Mouse (Mus musculus) forebrain, embryonic 16.5 days (tissue): ENCODE data around the gene Rbm46. TPM values are rescaled to one million over a fixed set of nuclear protein-coding genes. Genes with fewer than 3 reads are reported as not detected.

Source experiments
- ATAC-seq: fragments of 200-750 bp; cut with Nextera tagmentation; 2 replicates; pipeline ENCODE4 v1.8.0; 2017; ENCODE audit warnings: mild to moderate bottlenecking, moderate library complexity
- H3K27ac ChIP-seq: fragments of 300-500 bp; sonication (generic); 2 replicates; pipeline ENCODE4 v1.5.1; 2014; ENCODE audit warnings: low read length, control low read depth
- H3K27me3 ChIP-seq: fragments of 300-500 bp; sonication (generic); replicated peaks from 2 replicates; pipeline ENCODE4 v1.6.1; 2014; ENCODE audit warnings: low read length; ENCODE audit not compliant: control insufficient read depth, insufficient read depth
- H3K36me3 ChIP-seq: fragments of 300-500 bp; sonication (generic); 2 replicates; pipeline ENCODE4 v1.6.1; 2014; ENCODE audit not compliant: control insufficient read depth, insufficient read depth
- H3K4me1 ChIP-seq: fragments of 300-500 bp; sonication (generic); replicated peaks from 2 replicates; pipeline ENCODE4 v1.6.1; 2014; ENCODE audit warnings: low read length; ENCODE audit not compliant: control insufficient read depth, insufficient read depth
- H3K4me2 ChIP-seq: fragments of 300-500 bp; sonication (generic); 2 replicates; pipeline ENCODE4 v1.6.1; 2014; ENCODE audit warnings: mild to moderate bottlenecking, low read length, control low read depth
- H3K4me3 ChIP-seq: fragments of 300-500 bp; sonication (generic); replicated peaks from 2 replicates; pipeline ENCODE4 v1.5.1; 2014; ENCODE audit warnings: mild to moderate bottlenecking, low read length, control low read depth
- H3K9ac ChIP-seq: fragments of 300-500 bp; sonication (generic); replicated peaks from 2 replicates; pipeline ENCODE4 v1.6.1; 2014; ENCODE audit warnings: low read depth, low read length, control low read depth
- H3K9me3 ChIP-seq: fragments of 300-500 bp; sonication (generic); 2 replicates; pipeline ENCODE4 v1.6.1; 2016; ENCODE audit warnings: low read length; ENCODE audit not compliant: control insufficient read depth
- WGBS: fragments of 180-500 bp; shearing (Covaris S2); extraction: QIAGEN DNeasy Blood & Tissue Kit; methylation state at CpG from one replicate; pipeline ENCODE4 v1.1.7; 2014; 5-methylcytosine and 5-hydroxymethylcytosine counted together
- polyA plus RNA-seq: library from polyadenylated mRNA; unstranded; fragments of >200 nt; fragmentation: Nextera tagmentation; extraction: Ambion mirVana; gene quantifications from 2 replicates; pipeline ENCODE4 v1.2.1, GENCODE M21; 2015

The Rbm46 gene
- polyA plus RNA-seq, 1 experiment from 2014 or later: 1.3 TPM

GRCm38 (mm10) chr3:82875671-82876371 is 462 bp downstream of the Rbm46 start:
- H3K27me3 ChIP-seq: peaks cover 20% of the 10 kb centered on the region
- no peak overlapping the region for H3K27ac ChIP-seq
- H3K4me2 ChIP-seq: peak overlapping the region; percentile 69
- peak; percentile 43 for ATAC-seq
- H3K36me3 ChIP-seq: no peaks in the 10 kb centered on the region
- 0 out of 2 replicates have a peak, but pooled peaks cover 2% of the 10 kb centered on the region for H3K9me3 ChIP-seq
- H3K4me1 ChIP-seq: peaks cover 8% of the 10 kb centered on the region
- H3K9ac ChIP-seq: peak overlapping the region; percentile 29; the same call in 1 of the 2 replicates
- H3K4me3 ChIP-seq: peak overlapping the region; percentile 50
- 20% methylated on average over 64 of the region's 69 CpGs for WGBS

GRCm38 (mm10) chr3:82857414-82858077 is 18.7 kb downstream of the Rbm46 start:
- no peaks in the 10 kb centered on the region for H3K36me3 ChIP-seq
- H3K4me3 ChIP-seq: no peak overlapping the region
- ATAC-seq: peak; percentile 38
- no peaks in the 10 kb centered on the region for H3K27me3 ChIP-seq
- no peaks in the 10 kb centered on the region for H3K4me1 ChIP-seq
- H3K9me3 ChIP-seq: no peaks in the 10 kb centered on the region
- no peak overlapping the region for H3K27ac ChIP-seq
- 29% methylated on average over 4 of the region's 4 CpGs for WGBS
- H3K9ac ChIP-seq: no peak overlapping the region
- H3K4me2 ChIP-seq: no peak overlapping the region

GRCm38 (mm10) chr3:82825165-82825564 is 51.1 kb downstream of the Rbm46 start:
- WGBS: 42% methylated on average over 9 of the region's 9 CpGs
- ATAC-seq: no peak

DNA sequence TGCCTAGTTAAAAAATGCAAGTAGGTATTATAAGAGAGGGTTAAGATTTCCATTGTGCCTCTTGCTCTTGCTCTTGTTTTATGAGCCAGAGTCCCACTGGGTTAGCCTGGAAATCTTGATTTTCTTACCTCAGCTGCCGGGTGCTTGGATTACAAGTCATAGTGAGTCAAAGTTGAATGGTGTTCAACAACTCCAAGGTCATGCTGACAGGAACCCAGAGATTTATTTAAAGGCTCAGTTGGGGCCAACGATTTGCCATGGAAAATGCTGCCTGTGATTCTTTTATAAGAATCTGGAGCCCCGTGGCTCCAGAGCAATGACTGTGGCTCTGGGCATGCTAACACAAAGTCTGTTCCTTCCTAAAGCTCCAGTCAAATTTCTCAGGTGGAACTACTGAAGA is 64.4 kb downstream of the Rbm46 start:
- no peak overlapping the region for H3K4me2 ChIP-seq
- no peaks in the 10 kb centered on the region for H3K9me3 ChIP-seq
- no peaks in the 10 kb centered on the region for H3K4me1 ChIP-seq
- H3K27me3 ChIP-seq: no peaks in the 10 kb centered on the region
- 79% methylated on average over 3 of the region's 3 CpGs for WGBS
- no peaks in the 10 kb centered on the region for H3K36me3 ChIP-seq
- no peak overlapping the region for H3K9ac ChIP-seq
- H3K4me3 ChIP-seq: no peak overlapping the region
- H3K27ac ChIP-seq: no peak overlapping the region
- no peak for ATAC-seq

More at GRCm38 (mm10) chr3:82825165-82825564, 51.1 kb downstream of the Rbm46 start:
- Histone ChIP-seq H3K36me3 (no peaks in the 10 kb centered on the region), H3K4me1 (no peaks in the 10 kb centered on the region), H3K27ac (no peak overlapping the region), H3K9me3 (no peaks in the 10 kb centered on the region), H3K27me3 (no peaks in the 10 kb centered on the region), H3K9ac (no peak overlapping the region), H3K4me2 (no peak overlapping the region), H3K4me3 (no peak overlapping the region)

GRCm38 (mm10) chr3:82810334-82811120 is 65.8 kb downstream of the Rbm46 start:
- no peaks in the 10 kb centered on the region for H3K36me3 ChIP-seq
- H3K9ac ChIP-seq: no peak overlapping the region
- ATAC-seq: no peak
- no peaks in the 10 kb centered on the region for H3K4me1 ChIP-seq
- WGBS: 89% methylated on average over 7 of the region's 7 CpGs
- H3K9me3 ChIP-seq: no peaks in the 10 kb centered on the region
- H3K27ac ChIP-seq: no peak overlapping the region
- H3K4me2 ChIP-seq: no peak overlapping the region
- H3K27me3 ChIP-seq: no peaks in the 10 kb centered on the region
- no peak overlapping the region for H3K4me3 ChIP-seq

DNA sequence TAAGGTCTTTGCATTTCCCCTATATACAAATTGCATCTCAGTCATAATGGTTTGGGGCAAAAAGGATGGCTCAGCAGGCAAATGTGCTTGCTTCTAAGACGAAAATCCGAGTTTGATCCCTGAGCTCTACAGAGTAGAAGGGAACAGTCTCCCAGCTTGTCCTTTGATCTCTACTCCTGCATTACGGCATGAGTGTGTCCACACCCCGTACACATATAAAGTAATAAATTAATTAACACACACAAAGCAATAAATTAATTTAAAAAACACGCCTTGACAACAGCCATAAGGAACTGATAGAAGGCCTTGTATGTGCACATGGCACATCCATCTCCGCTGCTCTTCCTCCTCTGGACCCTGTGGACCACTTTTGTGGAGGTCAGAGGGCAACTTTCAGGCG is 66.5 kb downstream of the Rbm46 start:
- Histone ChIP-seq H3K4me2 (no peak overlapping the region), H3K4me1 (no peaks in the 10 kb centered on the region), H3K4me3 (no peak overlapping the region), H3K9ac (no peak overlapping the region), H3K27ac (no peak overlapping the region), H3K36me3 (no peaks in the 10 kb centered on the region), H3K27me3 (no peaks in the 10 kb centered on the region), H3K9me3 (no peaks in the 10 kb centered on the region)
- no peak for ATAC-seq
- 87% methylated on average over 7 of the region's 7 CpGs for WGBS

- WGBS: 92% methylated on average over 1 of the region's 1 CpGs
- ATAC-seq: no peak
- no peaks in the 10 kb centered on the region for H3K27me3 ChIP-seq
Measured at GRCm38 (mm10) chr3:82808323-82808911, 67.9 kb downstream of the Rbm46 start.

DNA sequence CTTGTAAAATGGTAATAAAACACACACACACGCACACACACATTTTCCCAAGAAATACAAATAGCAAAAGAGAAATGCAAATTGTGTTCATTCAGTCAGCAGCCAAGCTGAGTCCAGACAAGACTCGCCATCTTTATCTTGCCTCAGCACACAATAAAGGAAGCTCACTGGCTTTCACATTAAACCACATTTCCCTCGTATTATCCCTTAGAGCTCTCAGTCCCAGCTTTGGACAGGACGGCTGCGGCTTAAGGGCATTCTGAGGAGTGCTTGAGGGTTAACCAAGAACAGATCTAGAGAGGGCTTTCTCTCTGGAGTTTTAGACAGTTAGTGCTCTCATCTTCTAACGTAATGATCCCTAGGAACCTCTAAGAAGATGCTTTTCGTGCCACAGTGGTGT is 71.0 kb downstream of the Rbm46 start:
- no peak for ATAC-seq
- H3K9ac ChIP-seq: no peak overlapping the region
- no peak overlapping the region for H3K27ac ChIP-seq
- H3K27me3 ChIP-seq: no peaks in the 10 kb centered on the region
- 75% methylated on average over 7 of the region's 7 CpGs for WGBS
- no peaks in the 10 kb centered on the region for H3K36me3 ChIP-seq
- no peaks in the 10 kb centered on the region for H3K9me3 ChIP-seq
- no peak overlapping the region for H3K4me2 ChIP-seq
- no peak overlapping the region for H3K4me3 ChIP-seq
- no peaks in the 10 kb centered on the region for H3K4me1 ChIP-seq

More at GRCm38 (mm10) chr3:82808323-82808911, 67.9 kb downstream of the Rbm46 start:
- Histone ChIP-seq H3K9ac (no peak overlapping the region), H3K36me3 (no peaks in the 10 kb centered on the region), H3K27ac (no peak overlapping the region), H3K4me1 (no peaks in the 10 kb centered on the region), H3K4me2 (no peak overlapping the region), H3K4me3 (no peak overlapping the region), H3K9me3 (no peaks in the 10 kb centered on the region)

DNA sequence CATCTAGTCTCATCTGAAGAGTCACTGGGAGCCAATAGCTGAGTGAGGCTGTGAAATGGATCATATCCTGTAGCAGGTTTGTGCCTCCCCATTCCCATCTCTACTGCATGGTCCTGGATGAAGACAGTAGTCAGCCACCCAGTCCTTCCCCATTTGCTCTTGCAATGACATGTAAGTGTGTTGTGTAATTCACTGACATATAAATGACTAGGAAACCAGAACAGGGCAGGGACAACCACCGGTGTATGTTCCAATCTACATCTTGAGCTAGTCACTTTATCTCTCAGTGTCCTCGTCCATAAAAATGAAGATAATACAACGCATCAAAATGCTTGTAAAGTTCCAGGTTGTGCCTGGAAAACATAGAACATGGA is 75.8 kb downstream of the Rbm46 start:
- Histone ChIP-seq H3K27ac (no peak overlapping the region), H3K4me3 (no peak overlapping the region), H3K4me1 (no peaks in the 10 kb centered on the region), H3K36me3 (no peaks in the 10 kb centered on the region), H3K4me2 (no peak overlapping the region), H3K27me3 (no peaks in the 10 kb centered on the region), H3K9me3 (no peaks in the 10 kb centered on the region), H3K9ac (no peak overlapping the region)
- 93% methylated on average over 3 of the region's 3 CpGs for WGBS
- no peak for ATAC-seq
